In genomic region chr3:157274143-157274542, GRCm38 (mm10) we compare ENCODE assay signal across 32 mouse cellular contexts.
"Had no signal": no experiment of that assay in that cellular context is flagged by ENCODE, and none has a peak within 500 bp of the region (broad histone marks: within the 10 kb centered on the region; RNA-seq: fewer than 3 reads in every experiment).

No protein-coding gene starts in this region.

- H3K4me3 ChIP-seq: heart, embryonic 15.5 days; hindbrain, embryonic 10.5 days; hindbrain, embryonic 12.5 days; hindbrain, embryonic 13.5 days; hindbrain, embryonic 15.5 days; intestine, embryonic 15.5 days; kidney, embryonic 15.5 days; layer of hippocampus, adult 2 months; left cerebral cortex, adult 2 months had no signal

- H3K4me1 ChIP-seq: heart, embryonic 15.5 days; hindbrain, embryonic 10.5 days; hindbrain, embryonic 12.5 days; hindbrain, embryonic 13.5 days; hindbrain, embryonic 15.5 days; intestine, embryonic 15.5 days; kidney, embryonic 15.5 days had no signal

- H3K9me3 ChIP-seq: heart, embryonic 15.5 days; hindbrain, embryonic 10.5 days; hindbrain, embryonic 12.5 days; hindbrain, embryonic 13.5 days; hindbrain, embryonic 15.5 days; intestine, embryonic 15.5 days; kidney, embryonic 15.5 days had no signal

- H3K4me2 ChIP-seq: heart, embryonic 15.5 days; hindbrain, embryonic 12.5 days; hindbrain, embryonic 13.5 days; hindbrain, embryonic 14.5 days; hindbrain, embryonic 15.5 days; intestine, embryonic 15.5 days; kidney, embryonic 15.5 days had no signal

- H3K36me3 ChIP-seq: heart, embryonic 15.5 days; hindbrain, embryonic 10.5 days; hindbrain, embryonic 12.5 days; hindbrain, embryonic 13.5 days; hindbrain, embryonic 15.5 days; intestine, embryonic 15.5 days; kidney, embryonic 15.5 days had no signal

- H3K27ac ChIP-seq: heart, embryonic 15.5 days; hindbrain, embryonic 10.5 days; hindbrain, embryonic 12.5 days; hindbrain, embryonic 13.5 days; hindbrain, embryonic 14.5 days; hindbrain, embryonic 15.5 days; hindbrain, postnatal 0 days; intestine, embryonic 15.5 days; kidney, embryonic 15.5 days; kidney, postnatal 0 days; layer of hippocampus, adult 2 months; left cerebral cortex, adult 2 months had no signal

- ATAC-seq: hindbrain, embryonic 16.5 days; hindbrain, postnatal 0 days; inflammation-experienced regulatory T-cells, adult 6 months; intestine, embryonic 15.5 days; intestine, embryonic 16.5 days; intestine, postnatal 0 days had no signal

- H3K27me3 ChIP-seq: heart, embryonic 15.5 days; hindbrain, embryonic 12.5 days; hindbrain, embryonic 13.5 days; hindbrain, embryonic 15.5 days; intestine, embryonic 15.5 days; kidney, embryonic 15.5 days had no signal

- H3K9ac ChIP-seq: heart, embryonic 15.5 days; hindbrain, embryonic 12.5 days; hindbrain, embryonic 13.5 days; hindbrain, embryonic 14.5 days; hindbrain, embryonic 15.5 days; intestine, embryonic 15.5 days; kidney, embryonic 15.5 days had no signal

- DNase-seq: heart, postnatal 10 days; heart, postnatal 14 days; heart, postnatal 36 days; heart, postnatal 4 days; kidney, adult 11 months; kidney, adult 18-20 months; kidney, adult 2 months; kidney, adult 8-10 months; kidney, adult 9 months; kidney, postnatal 10 days; kidney, postnatal 14 days; kidney, postnatal 25 days; kidney, postnatal 36 days; kidney, postnatal 4 days; layer of hippocampus, adult 9-11 months; layer of hippocampus, postnatal 36 days had no signal
